Mouse (Mus musculus) gastrocnemius, adult 8-10 months (tissue): ENCODE measurements around the gene Rin3. TPM values are rescaled to one million over a fixed set of nuclear protein-coding genes. Genes with fewer than 3 reads are reported as not detected.

ENCODE experiments used
- DNase-seq, 2 experiments: peaks; one replicate each; pipeline ENCODE4 v3.0.0; 2022; ENCODE audit warnings: low spot score in 2 of 2
- total RNA-seq, 4 experiments: library from RNA; stranded (reverse); gene quantifications; 2 replicates each; pipeline ENCODE4 v1.2.4; 2022

Gene Rin3
- total RNA-seq, 4 experiments from 2014 or later: 2.2 to 5.6 (median 4.2) TPM

DNA sequence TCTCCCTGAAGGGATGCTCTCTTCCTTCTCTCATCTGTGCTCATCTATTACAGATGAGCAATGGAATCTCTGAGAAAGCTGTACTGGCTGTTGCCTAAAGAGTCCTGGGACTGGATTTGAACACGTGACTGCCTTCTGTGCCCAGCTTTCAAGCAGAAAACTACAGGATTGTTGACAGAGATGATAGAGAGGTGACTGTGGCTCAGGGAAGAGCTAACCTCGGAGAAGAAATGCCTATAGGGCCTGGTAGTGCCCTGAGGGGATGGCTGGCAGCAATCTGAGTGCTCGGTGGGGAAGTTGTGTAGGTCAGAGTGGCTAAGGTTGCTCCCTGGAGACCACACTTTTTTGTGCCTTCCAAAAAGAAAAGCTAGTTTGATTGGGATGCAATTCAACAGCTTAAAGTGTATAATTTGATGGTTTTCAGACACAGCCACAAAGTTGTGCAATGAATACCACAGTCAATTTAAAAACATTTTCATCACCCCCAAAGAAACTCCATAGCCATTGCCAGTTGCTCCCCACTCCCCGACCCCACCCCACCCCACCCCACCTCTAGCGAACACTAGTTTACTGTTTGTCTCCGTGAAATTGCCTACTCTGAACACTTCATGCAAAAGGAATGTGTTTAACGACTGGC lies 1.9 kb upstream of the Rin3 start:
- DNase-seq: no peak

DNA sequence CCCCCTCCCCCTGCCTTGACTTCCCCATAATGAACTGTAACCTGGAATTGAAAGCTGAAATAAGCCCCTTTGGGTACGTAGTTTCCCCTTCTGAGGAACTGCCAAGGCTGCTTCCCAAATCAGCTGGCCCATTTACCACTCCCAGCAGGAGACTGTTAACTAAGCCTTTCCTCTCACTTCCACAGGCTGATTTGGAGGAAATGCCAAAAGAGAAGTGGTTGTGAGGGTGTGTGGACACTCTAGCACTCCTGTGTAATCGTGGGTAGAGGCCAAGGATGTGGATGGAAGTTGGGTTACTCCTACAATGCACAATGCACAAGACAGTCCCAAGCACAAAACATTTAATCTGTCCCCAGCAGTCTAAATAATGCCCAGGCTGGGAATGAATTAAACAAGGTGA lies 722 bp upstream of the Rin3 start:
- no peak for DNase-seq

DNA sequence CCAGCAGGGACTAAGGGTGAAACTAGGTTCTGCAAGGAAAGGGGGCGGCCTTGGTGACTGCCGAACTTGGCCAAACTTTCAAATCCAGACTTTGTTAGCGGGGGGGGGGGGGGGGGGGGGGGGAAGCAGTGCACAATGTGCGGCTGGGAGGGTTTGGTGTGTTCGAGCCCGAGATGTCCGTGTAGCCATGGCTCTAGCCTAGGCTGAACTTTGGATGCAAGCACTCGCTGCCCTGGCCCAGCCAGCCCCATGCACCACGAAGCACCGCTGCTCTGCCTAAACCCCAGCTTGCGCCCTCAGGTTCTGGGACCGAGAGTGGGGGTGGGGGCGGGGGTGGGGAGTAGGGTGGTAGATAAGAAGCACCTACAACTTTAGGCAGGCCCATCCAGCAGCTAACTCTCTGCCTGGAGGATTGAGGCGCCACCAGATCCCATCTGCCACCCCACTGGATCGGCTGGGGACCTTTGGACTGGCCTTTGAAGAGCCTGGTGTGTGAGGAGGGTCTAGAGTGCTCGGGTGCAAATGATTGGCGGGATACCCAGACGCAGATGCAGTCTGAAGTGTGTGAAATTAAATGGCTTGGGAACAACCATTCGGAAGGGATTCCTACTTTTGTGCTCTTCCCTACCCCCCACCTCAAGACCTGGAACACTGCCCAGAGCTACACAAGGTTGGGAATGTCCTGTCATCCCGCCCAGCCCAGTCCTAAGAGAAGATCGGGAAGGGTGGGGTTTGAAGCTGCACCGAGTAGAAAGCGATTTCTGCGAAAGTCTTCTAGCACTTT lies 827 bp downstream of the Rin3 start:
- DNase-seq: no peak

DNA sequence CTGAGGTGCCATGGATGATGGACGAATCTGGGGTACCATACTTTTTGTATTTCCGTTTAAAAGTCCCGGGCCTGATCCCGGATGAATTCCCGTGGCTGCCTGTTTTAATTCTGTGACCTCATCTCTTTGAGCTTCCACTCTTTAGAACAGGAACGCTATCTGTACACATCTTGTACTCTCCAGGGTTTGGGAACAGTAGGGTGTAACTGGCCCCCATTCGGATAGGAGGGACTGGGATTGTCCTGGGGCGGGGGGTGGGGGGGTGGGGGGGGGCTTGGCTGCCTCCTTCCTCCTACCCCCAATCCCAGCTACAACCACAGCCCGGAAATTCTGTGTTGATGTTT lies 1.4 kb downstream of the Rin3 start:
- no peak for DNase-seq

DNA sequence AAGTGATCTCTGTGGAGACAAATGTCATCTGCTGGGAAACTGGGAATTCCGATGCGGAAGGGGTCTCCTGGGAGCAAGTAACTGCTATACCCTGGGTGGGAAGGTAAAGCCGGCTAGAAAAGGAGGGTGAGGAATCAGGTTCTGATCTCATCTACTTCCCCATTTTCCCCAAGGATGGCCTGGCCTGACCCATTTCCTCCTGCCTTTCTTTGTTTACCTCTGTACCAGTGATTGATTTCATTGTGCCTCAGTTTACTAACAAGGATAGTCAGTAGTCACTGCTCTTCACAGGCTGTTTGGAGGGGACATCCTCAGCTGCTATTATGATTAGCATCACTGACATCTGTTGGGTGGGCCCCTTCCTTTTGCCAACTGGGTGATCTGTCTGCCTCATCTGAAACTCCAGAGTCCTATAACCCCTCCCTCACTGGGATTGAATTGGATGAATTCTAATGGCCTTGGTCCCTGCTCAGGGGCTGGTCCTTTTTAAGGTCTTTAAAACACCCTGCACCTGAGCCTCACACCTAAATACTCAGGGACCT lies 1.8 kb downstream of the Rin3 start:
- no peak for DNase-seq

DNA sequence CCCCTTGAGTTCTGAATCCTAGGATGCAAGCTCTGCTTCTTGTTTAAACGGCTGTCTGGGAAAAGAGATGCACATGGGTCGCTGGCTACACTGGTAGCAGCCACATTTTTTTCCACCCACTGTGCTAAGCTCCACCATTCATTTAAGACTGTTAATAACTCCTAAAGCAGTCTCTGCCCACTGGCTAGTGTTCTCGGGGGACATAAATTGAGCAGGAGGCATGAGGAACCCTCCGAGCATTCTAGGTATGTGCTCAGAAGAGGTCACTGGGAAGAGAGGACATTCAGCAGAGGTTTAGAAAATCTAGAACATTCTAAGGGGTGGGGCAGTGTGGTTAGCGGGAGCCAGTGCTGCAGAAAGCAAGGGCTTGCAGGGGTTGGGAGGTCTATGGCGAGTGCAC lies 2.5 kb downstream of the Rin3 start:
- no peak for DNase-seq

DNA sequence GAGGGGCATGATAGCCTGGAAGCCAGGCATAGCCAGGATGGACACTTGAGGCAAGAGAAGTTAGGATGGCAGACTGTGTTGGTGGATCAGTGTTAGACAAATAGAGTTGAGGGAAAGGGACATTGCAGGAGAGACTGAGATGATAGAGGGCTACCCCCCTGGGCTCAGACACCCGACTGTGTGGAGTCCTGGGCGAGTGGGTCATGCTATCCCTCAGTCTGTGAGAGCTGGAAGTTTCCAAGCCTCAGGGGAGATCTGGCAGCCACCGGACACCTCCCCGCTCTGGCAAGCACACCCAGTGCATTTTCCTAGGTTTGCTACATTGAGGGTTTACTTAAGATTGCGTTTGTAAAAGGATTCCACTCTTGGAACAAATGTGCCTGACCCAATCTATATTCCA lies 2.9 kb downstream of the Rin3 start:
- no peak for DNase-seq

DNA sequence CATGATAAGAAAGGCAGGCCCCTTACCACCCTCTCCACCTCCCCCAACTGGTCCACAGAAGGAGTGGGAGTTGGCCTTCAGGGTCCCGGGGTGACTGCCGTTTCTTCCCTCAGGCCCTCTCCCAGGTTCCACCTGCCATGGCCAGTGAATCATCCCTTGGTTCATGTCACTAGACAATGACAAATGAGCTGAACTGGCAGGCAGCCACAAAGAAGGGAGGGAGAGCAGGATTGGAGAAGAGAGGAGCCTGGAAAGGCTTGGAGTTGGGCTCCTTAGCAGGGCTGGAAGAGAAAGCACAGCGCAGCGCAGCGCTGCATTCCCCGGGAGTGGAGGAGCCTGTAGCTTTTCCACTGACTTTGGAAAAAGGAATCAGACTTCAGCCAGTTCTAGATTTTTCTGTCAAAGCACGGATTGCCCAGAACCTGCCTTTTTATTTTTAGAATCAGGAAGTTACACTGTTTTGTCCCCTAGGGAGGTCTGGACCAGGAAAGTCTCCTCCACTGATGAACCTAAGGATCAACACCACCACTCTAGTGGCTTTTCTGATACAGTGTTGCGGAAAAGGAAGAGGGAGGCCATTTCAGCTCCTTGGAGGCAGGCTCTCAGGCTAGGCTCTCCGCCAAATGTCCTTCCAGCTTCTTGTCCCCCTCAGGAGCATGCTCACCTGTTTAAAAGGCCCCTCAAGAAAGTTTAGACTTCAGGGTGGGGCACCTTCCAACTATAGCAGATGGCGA lies 4.0 kb downstream of the Rin3 start:
- DNase-seq: no peak

DNA sequence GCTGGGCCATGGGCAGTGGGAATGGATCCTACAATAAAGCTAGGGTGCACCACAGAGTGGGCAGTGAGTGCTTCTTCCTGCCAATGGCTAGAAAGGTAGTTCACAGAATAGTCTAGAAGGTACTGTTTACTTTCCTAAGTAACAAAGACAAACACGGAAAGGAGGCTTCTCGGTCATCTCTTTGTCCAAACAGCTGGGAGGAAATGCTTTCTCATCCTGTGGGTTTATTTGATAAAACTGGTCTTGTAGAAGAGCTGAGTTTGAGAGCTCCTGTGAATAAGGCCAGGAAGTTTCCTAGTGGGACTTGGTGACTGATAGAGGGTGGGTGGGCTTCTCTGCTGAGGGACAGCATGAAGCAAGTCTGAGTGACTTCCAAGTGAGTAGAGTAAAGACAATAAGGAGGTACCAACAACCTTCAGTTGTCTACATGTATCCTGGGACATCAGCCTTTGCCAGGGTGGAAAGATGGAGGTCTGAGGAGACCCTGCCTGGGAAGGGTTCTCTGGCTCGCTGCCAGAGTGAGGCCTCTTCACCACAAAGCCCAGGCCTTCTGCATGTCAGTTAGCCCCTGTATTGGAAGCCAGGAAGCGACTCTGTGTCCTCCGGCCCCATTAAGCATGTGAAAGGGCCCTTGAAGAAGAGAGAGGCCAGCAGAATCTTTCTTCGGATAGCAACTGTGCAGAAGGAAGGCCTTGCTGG lies 5.2 kb downstream of the Rin3 start:
- DNase-seq: no peak

DNA sequence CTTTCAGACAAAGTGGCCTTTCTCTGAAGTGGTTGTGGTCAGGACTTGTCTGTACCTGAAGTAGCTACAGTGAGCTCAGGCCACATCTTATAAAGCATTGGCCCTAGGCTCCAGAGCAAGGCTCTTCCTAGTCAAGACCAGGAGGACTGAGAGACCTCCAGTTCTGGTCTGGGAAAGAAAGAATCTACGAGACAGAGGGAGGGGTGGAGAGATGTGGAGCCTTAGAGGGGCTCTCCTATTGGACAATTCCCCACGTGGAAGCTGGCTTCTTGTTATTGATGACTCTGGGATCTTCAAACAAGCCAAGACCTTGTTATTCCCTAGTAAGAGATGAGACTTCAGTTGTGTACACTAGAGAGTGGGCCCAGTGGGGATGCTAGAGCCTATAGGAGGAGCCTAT lies 6.0 kb downstream of the Rin3 start:
- DNase-seq: no peak

DNA sequence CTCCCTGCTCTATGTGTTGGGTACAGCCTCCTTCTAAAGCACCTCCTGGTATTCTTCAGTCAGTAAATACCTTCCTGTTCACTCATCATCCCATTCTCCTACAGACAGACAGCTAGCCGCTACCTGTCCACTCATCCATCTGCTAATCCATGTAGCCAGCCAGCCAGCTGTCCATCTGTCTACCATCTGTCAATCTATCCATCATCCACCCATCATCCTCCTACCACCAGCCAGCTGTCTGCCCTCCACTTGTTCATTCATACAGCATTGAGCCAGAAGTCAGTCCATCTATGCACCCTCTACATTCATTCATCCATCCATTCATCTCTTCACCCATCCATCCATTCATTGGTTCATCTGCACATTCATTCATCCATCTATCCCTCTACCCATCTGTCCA lies 6.7 kb downstream of the Rin3 start:
- DNase-seq: no peak

DNA sequence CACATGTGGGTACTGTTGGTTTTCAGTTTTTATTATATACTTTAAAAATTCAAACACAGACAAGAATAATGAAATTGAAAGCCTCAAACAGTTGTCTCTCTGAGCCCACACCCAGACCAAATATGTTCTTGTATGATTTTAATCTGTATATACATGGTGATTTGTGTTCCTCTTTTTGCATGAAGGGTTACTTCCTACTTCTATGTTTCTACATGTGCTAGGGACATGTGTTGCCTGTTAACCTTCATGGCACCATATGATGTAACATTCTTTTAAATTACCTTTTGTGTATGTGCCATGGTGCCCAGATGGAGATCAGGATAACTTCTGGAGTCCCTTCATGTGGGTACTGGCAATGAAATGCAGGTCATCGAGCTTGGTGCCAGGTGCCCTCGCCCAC lies 7.8 kb downstream of the Rin3 start:
- DNase-seq: no peak

DNA sequence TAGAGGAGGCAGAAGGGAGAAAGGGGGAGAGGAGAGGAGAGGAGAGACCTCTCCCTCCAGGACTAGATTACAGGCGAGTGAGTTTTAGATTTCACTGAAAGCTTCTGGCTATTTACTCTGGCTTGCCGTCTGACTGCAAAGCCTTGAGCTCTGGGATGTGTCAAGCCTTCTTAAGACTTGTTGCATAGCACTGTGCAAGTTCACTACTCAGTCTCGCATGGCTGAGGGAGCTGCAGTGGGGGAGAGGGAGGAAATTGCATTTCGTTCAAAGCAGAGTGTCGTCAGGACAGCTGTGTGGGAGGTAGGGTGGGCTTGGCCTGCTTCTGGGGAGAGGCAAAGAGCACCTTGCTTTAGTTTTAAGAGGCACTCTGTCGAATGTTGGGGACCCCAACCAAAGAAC lies 8.8 kb downstream of the Rin3 start:
- no peak for DNase-seq

DNA sequence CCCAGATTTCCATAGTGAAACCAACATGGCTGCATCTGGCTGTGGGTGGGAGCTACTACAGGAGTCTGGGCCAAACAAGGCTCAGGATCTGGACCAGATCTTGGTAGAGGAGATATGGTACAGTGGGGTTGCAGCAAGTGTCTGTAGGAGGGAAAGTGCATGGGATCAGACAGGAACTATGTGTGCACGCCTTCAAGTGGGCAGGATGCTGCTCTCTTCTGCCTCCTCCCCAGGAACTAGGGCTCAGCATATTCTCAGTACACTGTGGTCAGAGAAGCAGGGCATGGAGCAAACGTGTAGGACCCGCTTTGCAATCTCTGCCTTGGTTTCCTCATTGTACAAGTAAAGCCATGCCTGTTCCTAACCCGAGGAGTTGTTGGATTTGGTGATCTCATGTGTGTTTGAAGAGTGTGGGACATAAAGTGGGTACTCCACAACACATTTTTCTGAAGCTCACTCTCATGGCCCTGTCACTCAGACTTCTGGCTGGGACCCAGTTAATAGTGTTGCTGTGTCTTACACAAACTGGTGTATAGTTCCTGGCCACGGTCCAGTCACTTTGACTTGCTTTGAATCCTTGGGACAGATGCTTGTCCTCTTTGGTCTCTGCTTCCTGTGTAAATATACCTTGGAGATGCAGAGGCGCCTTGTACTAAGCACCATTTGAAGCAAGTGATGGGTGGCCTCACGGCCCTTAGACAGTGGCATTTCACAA lies 9.8 kb downstream of the Rin3 start:
- DNase-seq: no peak

DNA sequence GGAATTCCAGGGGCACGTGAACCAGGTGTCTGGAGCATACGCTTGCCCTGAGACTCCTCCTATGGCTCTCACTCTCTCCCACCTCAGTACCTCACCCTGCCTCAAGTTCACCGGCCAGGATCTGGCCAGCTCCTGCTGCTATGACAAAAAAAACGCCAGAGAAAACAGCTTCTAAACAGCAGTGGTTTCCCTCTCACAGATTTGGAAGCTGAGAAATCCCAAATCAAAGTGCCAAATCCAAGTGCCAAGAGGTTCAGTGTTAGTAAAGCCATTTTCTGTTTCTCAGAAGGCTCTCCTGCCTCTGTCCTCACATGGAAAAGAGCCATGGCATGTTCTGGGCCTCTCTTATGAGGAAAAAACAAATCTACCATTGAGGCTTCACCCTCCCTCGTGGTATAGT lies 11.8 kb downstream of the Rin3 start:
- no peak for DNase-seq

DNA sequence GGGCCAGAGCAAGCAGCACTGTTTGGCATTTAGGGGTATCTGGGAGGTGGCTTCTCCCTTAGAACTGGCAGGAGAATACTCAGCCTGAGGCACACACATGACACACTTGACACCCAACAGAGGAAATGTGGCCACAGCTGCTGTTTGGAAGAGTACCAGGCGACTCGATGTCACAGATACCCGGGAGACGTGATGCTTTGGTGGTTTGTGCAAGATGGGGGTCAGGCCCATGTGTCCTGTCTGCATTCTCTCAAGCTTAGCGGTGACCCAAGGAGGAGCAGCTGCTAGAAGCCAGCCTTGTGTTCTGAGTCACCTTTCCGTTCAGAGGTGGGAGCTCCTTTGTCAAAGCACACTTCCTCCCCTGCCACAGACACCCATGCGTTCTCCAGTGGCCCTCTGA lies 12.4 kb downstream of the Rin3 start:
- DNase-seq: no peak

DNA sequence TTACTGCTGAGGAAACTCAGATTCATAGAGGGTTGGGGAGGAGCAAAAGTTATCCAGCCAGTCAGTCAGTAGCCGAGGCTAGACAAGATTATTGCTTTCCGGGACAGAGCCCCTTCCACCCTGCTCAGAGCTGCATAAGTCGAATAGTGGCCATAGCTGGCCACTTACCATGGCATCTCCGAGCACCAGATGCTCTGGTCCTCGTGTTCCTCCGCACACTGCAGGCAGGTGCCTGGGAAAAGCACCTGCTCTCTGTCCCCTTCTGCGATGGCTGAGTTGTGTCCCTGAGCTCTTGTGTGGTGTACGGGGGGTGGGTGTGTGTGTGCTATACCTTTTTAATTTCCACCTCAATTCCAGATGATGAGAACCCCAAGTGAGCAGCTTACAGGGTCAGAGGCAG lies 12.8 kb downstream of the Rin3 start:
- DNase-seq: no peak

DNA sequence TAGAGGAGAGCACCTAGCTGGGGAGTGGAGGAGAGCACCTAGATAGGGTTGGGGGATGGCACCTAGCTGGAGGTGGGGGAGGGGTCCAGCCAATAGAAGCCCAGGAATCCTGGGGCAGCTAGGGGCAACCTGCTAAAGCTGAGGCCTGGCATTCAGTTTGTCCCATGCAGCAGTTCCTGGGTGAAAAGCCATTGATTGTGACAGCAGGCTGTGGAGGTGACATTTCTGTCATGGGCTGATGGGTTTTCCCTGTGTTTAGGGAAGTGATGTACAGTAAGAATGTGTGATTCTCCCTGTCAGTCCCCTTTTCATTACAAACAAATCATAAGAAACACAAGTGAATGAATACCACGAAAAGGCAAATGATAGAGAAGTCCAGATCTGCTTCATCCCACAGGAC lies 13.5 kb downstream of the Rin3 start:
- DNase-seq: no peak

DNA sequence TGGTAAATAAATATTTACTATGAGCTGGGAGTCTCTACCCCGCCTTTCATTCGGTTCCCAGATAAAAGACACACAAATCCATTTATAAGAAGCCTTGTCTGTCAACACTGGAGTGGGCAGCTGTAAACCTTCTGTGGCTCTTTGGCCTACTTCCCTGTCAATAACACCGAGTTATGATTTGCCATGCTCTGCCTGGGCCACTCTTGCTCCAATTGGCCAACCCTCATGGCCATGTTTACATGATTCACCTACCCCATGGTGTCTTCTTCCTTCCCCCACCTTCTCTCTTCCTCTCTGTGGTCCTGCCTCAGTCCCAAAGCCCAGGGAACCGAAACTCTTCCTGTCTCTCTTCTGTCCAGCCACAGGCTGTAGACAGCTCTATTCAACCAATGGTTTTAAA lies 14.1 kb downstream of the Rin3 start:
- DNase-seq: no peak

DNA sequence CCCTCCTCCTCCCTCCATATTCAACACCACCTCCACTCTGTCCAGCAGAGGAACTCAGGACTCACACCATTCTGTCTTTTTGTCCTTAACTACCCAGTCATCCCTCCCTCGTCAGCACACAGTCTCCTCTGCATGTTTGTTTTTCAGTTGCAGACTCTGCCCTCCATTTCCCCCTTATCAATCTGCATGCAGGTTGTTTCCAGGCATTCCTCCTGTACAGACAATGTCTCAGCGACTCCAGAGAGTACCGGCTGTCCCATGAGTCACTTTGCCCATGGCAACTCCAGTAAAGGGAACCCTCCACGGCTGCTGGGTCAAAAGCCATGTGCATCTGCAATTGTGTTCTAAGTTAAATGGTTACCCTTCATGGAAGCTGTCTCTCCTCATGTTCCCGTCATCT lies 16.4 kb downstream of the Rin3 start:
- DNase-seq: no peak

DNA sequence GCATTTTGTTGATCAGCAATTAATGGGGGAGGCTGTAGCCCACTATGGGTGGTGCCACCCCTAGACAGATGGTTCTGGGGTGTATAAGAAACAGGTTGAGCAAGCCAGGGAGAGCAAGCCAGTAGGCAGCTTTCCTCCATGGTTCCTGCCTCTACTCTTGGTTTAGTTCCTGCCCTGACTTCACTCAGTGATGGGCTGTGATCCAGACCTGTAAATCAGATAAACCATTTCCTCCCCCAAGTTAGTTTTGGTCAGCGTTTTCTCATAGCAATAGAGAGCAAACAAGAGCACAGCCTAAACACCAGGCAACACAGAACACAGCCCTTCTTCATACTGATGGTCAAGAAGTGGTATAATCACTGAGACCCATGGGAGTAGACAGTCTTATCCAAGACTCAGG lies 18.7 kb downstream of the Rin3 start:
- DNase-seq: no peak
